Mouse (Mus musculus) intestine, embryonic 14.5 days (tissue): ENCODE measurements at regions not wholly inside any gene's neighbourhood (a gene's known extent, or its start where the extent isn't known, plus 50 kb on each side); places are given as distances from the start of the nearest gene placed in this dataset.

ENCODE experiments used
- ATAC-seq: fragments of 200-750 bp; cut with Nextera tagmentation; replicated peaks from 2 replicates; pipeline ENCODE4 v1.8.0; 2017; ENCODE audit warnings: low read depth, moderate number of reproducible peaks, moderate TSS enrichment, moderate library complexity; ENCODE audit not compliant: low FRiP score, low TSS enrichment
- DNase-seq: peaks from one replicate; pipeline ENCODE4 v3.0.0-alpha.2; 2018; ENCODE audit warnings: low spot score
- H3K27ac ChIP-seq: fragments of 300-500 bp; sonication (generic); 2 replicates; pipeline ENCODE4 v1.5.1; 2014; ENCODE audit warnings: low read depth, mild to moderate bottlenecking, control low read depth
- H3K27me3 ChIP-seq: fragments of 300-500 bp; sonication (generic); replicated peaks from 2 replicates; pipeline ENCODE4 v1.6.1; 2014; ENCODE audit warnings: low read length, control low read depth; ENCODE audit not compliant: control insufficient read depth, insufficient read depth
- H3K36me3 ChIP-seq: fragments of 300-500 bp; sonication (generic); 2 replicates; pipeline ENCODE4 v1.6.1; 2014; ENCODE audit warnings: low read length, control low read depth; ENCODE audit not compliant: control insufficient read depth, insufficient read depth
- H3K4me1 ChIP-seq: fragments of 300-500 bp; sonication (generic); replicated peaks from 2 replicates; pipeline ENCODE4 v1.6.1; 2014; ENCODE audit warnings: low read length, control low read depth, mixed read lengths; ENCODE audit not compliant: control insufficient read depth, insufficient read depth
- H3K4me2 ChIP-seq: fragments of 300-500 bp; sonication (generic); 2 replicates; pipeline ENCODE4 v1.6.1; 2014; ENCODE audit warnings: low read length
- H3K4me3 ChIP-seq: fragments of 300-500 bp; sonication (generic); 2 replicates; pipeline ENCODE4 v1.5.1; 2014; ENCODE audit warnings: low read depth, low read length, control low read depth, mixed read lengths
- H3K9ac ChIP-seq: fragments of 300-500 bp; sonication (generic); 2 replicates; pipeline ENCODE4 v1.6.1; 2014; ENCODE audit warnings: mild to moderate bottlenecking, low read length
- H3K9me3 ChIP-seq: fragments of 300-500 bp; sonication (generic); 2 replicates; pipeline ENCODE4 v1.6.1; 2016; ENCODE audit warnings: low read length, control low read depth; ENCODE audit not compliant: control insufficient read depth
- WGBS: fragments of 180-500 bp; shearing (Covaris S2); extraction: QIAGEN DNeasy Blood & Tissue Kit; methylation state at CpG from one replicate; pipeline ENCODE4 v1.1.7; 2014; 5-methylcytosine and 5-hydroxymethylcytosine counted together

- DNase-seq: no peak
- H3K4me2 ChIP-seq: no peak overlapping the region
- no peak overlapping the region for H3K4me3 ChIP-seq
- H3K9me3 ChIP-seq: no peaks in the 10 kb centered on the region
- H3K9ac ChIP-seq: no peak overlapping the region
- no peaks in the 10 kb centered on the region for H3K27me3 ChIP-seq
- no peak for ATAC-seq
- H3K36me3 ChIP-seq: no peaks in the 10 kb centered on the region
- 53% methylated on average over 3 of the region's 3 CpGs for WGBS
- H3K4me1 ChIP-seq: no peaks in the 10 kb centered on the region
- no peak overlapping the region for H3K27ac ChIP-seq
These were observed 448.5 kb downstream of the Tmtc2 start for GRCm38 (mm10) chr10:105125736-105126135.

- Histone ChIP-seq H3K27ac (no peak overlapping the region), H3K4me3 (no peak overlapping the region), H3K4me2 (no peak overlapping the region), H3K9ac (no peak overlapping the region), H3K9me3 (no peaks in the 10 kb centered on the region), H3K36me3 (no peaks in the 10 kb centered on the region), H3K27me3 (no peaks in the 10 kb centered on the region), H3K4me1 (0 out of 2 replicates have a peak, but pooled peaks cover 2% of the 10 kb centered on the region)
- 45% methylated on average over 10 of the region's 10 CpGs for WGBS
- DNase-seq (no peak), ATAC-seq (no peak)
These were observed 454.0 kb downstream of the Tmtc2 start for GRCm38 (mm10) chr10:105120229-105120628.

- no peak overlapping the region for H3K4me3 ChIP-seq
- no peak for DNase-seq
- no peak overlapping the region for H3K9ac ChIP-seq
- H3K36me3 ChIP-seq: no peaks in the 10 kb centered on the region
- 0 out of 2 replicates have a peak, but pooled peaks cover 2% of the 10 kb centered on the region for H3K4me1 ChIP-seq
- no peaks in the 10 kb centered on the region for H3K9me3 ChIP-seq
- WGBS: 97% methylated on average over 1 of the region's 1 CpGs
- no peak overlapping the region for H3K4me2 ChIP-seq
- no peak for ATAC-seq
- H3K27me3 ChIP-seq: no peaks in the 10 kb centered on the region
- no peak overlapping the region for H3K27ac ChIP-seq
These were observed 458.1 kb downstream of the Tmtc2 start for GRCm38 (mm10) chr10:105116138-105116537.

- ATAC-seq (no peak), DNase-seq (no peak)
- Histone ChIP-seq H3K4me3 (no peak overlapping the region), H3K9ac (no peak overlapping the region), H3K36me3 (no peaks in the 10 kb centered on the region), H3K4me2 (no peak overlapping the region), H3K27me3 (no peaks in the 10 kb centered on the region), H3K9me3 (no peaks in the 10 kb centered on the region), H3K27ac (no peak overlapping the region), H3K4me1 (no peaks in the 10 kb centered on the region)
- 70% methylated on average over 5 of the region's 5 CpGs for WGBS
These were observed 459.3 kb downstream of the Tmtc2 start for GRCm38 (mm10) chr10:105114927-105115326.

- WGBS: 31% methylated on average over 5 of the region's 5 CpGs
- no peak overlapping the region for H3K27ac ChIP-seq
- no peaks in the 10 kb centered on the region for H3K9me3 ChIP-seq
- H3K4me3 ChIP-seq: no peak overlapping the region
- no peaks in the 10 kb centered on the region for H3K27me3 ChIP-seq
- no peaks in the 10 kb centered on the region for H3K36me3 ChIP-seq
- DNase-seq: no peak
- no peak overlapping the region for H3K4me2 ChIP-seq
- H3K9ac ChIP-seq: no peak overlapping the region
- no peak for ATAC-seq
- no peaks in the 10 kb centered on the region for H3K4me1 ChIP-seq
These were observed 464.0 kb downstream of the Tmtc2 start for GRCm38 (mm10) chr10:105110247-105110646.

- no peaks in the 10 kb centered on the region for H3K27me3 ChIP-seq
- WGBS: 89% methylated on average over 2 of the region's 2 CpGs
- no peak for DNase-seq
These were observed 477.3 kb downstream of the Tmtc2 start for GRCm38 (mm10) chr10:105097045-105097331.

GRCm38 (mm10) chr10:105096323-105097044 is 477.8 kb downstream of the Tmtc2 start:
- Histone ChIP-seq H3K4me1 (no peaks in the 10 kb centered on the region), H3K9ac (no peak overlapping the region), H3K4me3 (no peak overlapping the region), H3K36me3 (no peaks in the 10 kb centered on the region), H3K27ac (no peak overlapping the region), H3K4me2 (no peak overlapping the region), H3K9me3 (no peaks in the 10 kb centered on the region), H3K27me3 (no peaks in the 10 kb centered on the region)
- ATAC-seq: no peak
- WGBS: 94% methylated on average over 16 of the region's 16 CpGs
- no peak for DNase-seq

More at GRCm38 (mm10) chr10:105097045-105097331, 477.3 kb downstream of the Tmtc2 start:
- Histone ChIP-seq H3K36me3 (no peaks in the 10 kb centered on the region), H3K9me3 (no peaks in the 10 kb centered on the region), H3K9ac (no peak overlapping the region), H3K27ac (no peak overlapping the region), H3K4me2 (no peak overlapping the region), H3K4me1 (no peaks in the 10 kb centered on the region), H3K4me3 (no peak overlapping the region)
- no peak for ATAC-seq

- Histone ChIP-seq H3K4me2 (no peak overlapping the region), H3K27ac (no peak overlapping the region), H3K9ac (no peak overlapping the region), H3K4me3 (no peak overlapping the region), H3K27me3 (no peaks in the 10 kb centered on the region), H3K36me3 (no peaks in the 10 kb centered on the region), H3K9me3 (no peaks in the 10 kb centered on the region), H3K4me1 (no peaks in the 10 kb centered on the region)
- ATAC-seq (no peak), DNase-seq (no peak)
- WGBS: 82% methylated on average over 4 of the region's 4 CpGs
These were observed 478.5 kb downstream of the Tmtc2 start for GRCm38 (mm10) chr10:105095800-105096199.

GRCm38 (mm10) chr10:105076892-105077291 is 497.4 kb downstream of the Tmtc2 start:
- H3K27me3 ChIP-seq: no peaks in the 10 kb centered on the region
- no peaks in the 10 kb centered on the region for H3K4me1 ChIP-seq
- no peak for DNase-seq
- no peak overlapping the region for H3K4me2 ChIP-seq
- H3K27ac ChIP-seq: no peak overlapping the region
- H3K9ac ChIP-seq: no peak overlapping the region
- no peak overlapping the region for H3K4me3 ChIP-seq
- 67% methylated on average over 2 of the region's 2 CpGs for WGBS
- no peak for ATAC-seq
- H3K36me3 ChIP-seq: no peaks in the 10 kb centered on the region
- no peaks in the 10 kb centered on the region for H3K9me3 ChIP-seq
